ENCODE assay signal across 11 mouse cellular contexts in genomic region chr1:67026142-67026541, GRCm38 (mm10). TPM values are rescaled to one million over a fixed set of nuclear protein-coding genes. Genes with fewer than 3 reads are reported as not detected.
DNase-seq lines count a peak whose midpoint lies in the region.
"Had no signal": no experiment of that assay in that cellular context is flagged by ENCODE, and none has a peak within 500 bp of the region (broad histone marks: within the 10 kb centered on the region; RNA-seq: fewer than 3 reads in every experiment).

No protein-coding gene starts in this region.

- intact Hi-C loops in gastrocnemius, postnatal 14 days (cut with DNase I; ENCODE audit: low total_unique reads): no loop called here

- peak; percentile 16 for DNase-seq in gastrocnemius, postnatal 14 days
- no peak for DNase-seq in gastrocnemius, postnatal 10 days
- DNase-seq in kidney, postnatal 10 days: peak; percentile 21
- DNase-seq in kidney, adult 9 months: no peak
- DNase-seq in lung, postnatal 36 days: peak; percentile 27
- DNase-seq in lung, postnatal 25 days (ENCODE audit: low spot score): no peak
- peak; percentile 18 for DNase-seq in yolk sac, embryonic 10.5 days (ENCODE audit: low spot score)
- DNase-seq: adrenal gland, postnatal 14 days; cerebellum, adult 18-20 months; cerebellum, adult 9-11 months; cerebellum, postnatal 36 days had no signal

RNA-seq across cellular contexts. Expression of gene Lancl1, which starts 12.5 kb away (rescaled TPM):
- total RNA-seq in gastrocnemius, postnatal 14 days (2021): 10 to 100 TPM; 29.2 to 32.3 TPM
- 10 to 100 TPM; 29.8 to 36.0 TPM for total RNA-seq in gastrocnemius, postnatal 10 days (2021)

Comparison
In these comparisons a context has a peak if more than half of its experiments do, and no peak if none do; other contexts are left out.
1. DNase-seq: peak in gastrocnemius, postnatal 14 days (single experiment), kidney, postnatal 10 days (single experiment), lung, postnatal 36 days (single experiment) and yolk sac, embryonic 10.5 days (single experiment); none in gastrocnemius, postnatal 10 days (single experiment), kidney, adult 9 months (single experiment) and lung, postnatal 25 days (single experiment).